Mouse (Mus musculus): Measurements from ENCODE around the gene Nat10. TPM values are rescaled to one million over a fixed set of nuclear protein-coding genes. Genes with fewer than 3 reads are reported as not detected.

Gene Nat10
- total RNA-seq, 2 experiments from 2014 or later, result 20.5 to 29.1 TPM

- DNase-seq (ENCODE audit: low spot score in 2 of 2), result no peak
- intact Hi-C loops (cut with DNase I), result no loop called here
These were observed 87.5 kb downstream of the Nat10 start for GRCm38 (mm10) chr2:103673609-103674008.

- intact Hi-C loops (cut with DNase I), result no loop called here
- DNase-seq (ENCODE audit: low spot score in 2 of 2), result no peak
These were observed 88.4 kb downstream of the Nat10 start for GRCm38 (mm10) chr2:103672573-103673119.

Other genes with a start within 250 kb of the Nat10 start
- 10 to 100 TPM in 1 of 2 experiments, 1 to 10 TPM in 1; 9.0 to 11.0 TPM for gene Abtb2, start 195.0 kb downstream of the Nat10 start, total RNA-seq (2021)
- gene Caprin1, start 36.4 kb upstream of the Nat10 start, total RNA-seq (2021), result 100 to 1,000 TPM; 283 to 320 TPM
- 10 to 100 TPM; 15.5 to 17.7 TPM for gene Lmo2, start 196.7 kb upstream of the Nat10 start, total RNA-seq (2021)

All from left cerebral cortex, postnatal 36 days (tissue).